Mouse (Mus musculus): ENCODE data around the gene F930015N05Rik. TPM values are rescaled to one million over a fixed set of nuclear protein-coding genes. Genes with fewer than 3 reads are reported as not detected.

F930015N05Rik gene
- polyA plus RNA-seq, 1 experiment = 0.32 TPM

GRCm38 (mm10) chr11:64396949-64397348 is 39.5 kb downstream of the F930015N05Rik start:
- H3K4me1 ChIP-seq (ENCODE audit: control insufficient read depth, insufficient read depth, low read length) = no peaks in the 10 kb centered on the region
- no peak overlapping the region for H3K4me3 ChIP-seq (replicated peaks; ENCODE audit: extremely low read depth, low read depth, low read length)
- 69% methylated on average over 6 of the region's 6 CpGs for WGBS
- no peak for DNase-seq
- TF ChIP-seq CTCF (IDR thresholded peaks at IDR 0.05; ENCODE audit: insufficient read depth, low read length) (no peak), POLR2A (IDR thresholded peaks at IDR 0.05; ENCODE audit: borderline replicate concordance, extremely low read depth, low read depth, low read length) (no peak)

- Histone ChIP-seq H3K4me3 (replicated peaks; ENCODE audit: extremely low read depth, low read depth, low read length) (no peak overlapping the region), H3K4me1 (ENCODE audit: control insufficient read depth, insufficient read depth, low read length) (no peaks in the 10 kb centered on the region)
- TF ChIP-seq POLR2A (IDR thresholded peaks at IDR 0.05; ENCODE audit: borderline replicate concordance, extremely low read depth, low read depth, low read length) (no peak), CTCF (IDR thresholded peaks at IDR 0.05; ENCODE audit: insufficient read depth, low read length) (no peak)
- WGBS = 23% methylated on average over 7 of the region's 7 CpGs
- no peak for DNase-seq
Observed at GRCm38 (mm10) chr11:64396331-64396881, 40.0 kb downstream of the F930015N05Rik start.

- H3K4me1 ChIP-seq (ENCODE audit: control insufficient read depth, insufficient read depth, low read length) = no peaks in the 10 kb centered on the region
- no peak overlapping the region for H3K4me3 ChIP-seq (replicated peaks; ENCODE audit: extremely low read depth, low read depth, low read length)
- no peak for DNase-seq
- 89% methylated on average over 4 of the region's 4 CpGs for WGBS
- TF ChIP-seq POLR2A (IDR thresholded peaks at IDR 0.05; ENCODE audit: borderline replicate concordance, extremely low read depth, low read depth, low read length) (no peak), CTCF (IDR thresholded peaks at IDR 0.05; ENCODE audit: insufficient read depth, low read length) (no peak)
Observed at GRCm38 (mm10) chr11:64386333-64386732, 50.1 kb downstream of the F930015N05Rik start.

Other genes with a start within 250 kb of the F930015N05Rik start
- 0.84 and 1.5 TPM in 2 replicates for gene Hs3st3a1, start 1.3 kb downstream of the F930015N05Rik start, polyA plus RNA-seq (2012; rRNA removed)

All from lung, adult 2 months (tissue).